Mouse (Mus musculus): ENCODE results near the gene Serpina6. TPM values are rescaled to one million over a fixed set of nuclear protein-coding genes. Genes with fewer than 3 reads are reported as not detected.
A peak's percentile ranks its signal among the peaks of the same experiment; 100 is the strongest.

The Serpina6 gene
- polyA plus RNA-seq, 1 experiment from 2014 or later, result 410 TPM

DNA sequence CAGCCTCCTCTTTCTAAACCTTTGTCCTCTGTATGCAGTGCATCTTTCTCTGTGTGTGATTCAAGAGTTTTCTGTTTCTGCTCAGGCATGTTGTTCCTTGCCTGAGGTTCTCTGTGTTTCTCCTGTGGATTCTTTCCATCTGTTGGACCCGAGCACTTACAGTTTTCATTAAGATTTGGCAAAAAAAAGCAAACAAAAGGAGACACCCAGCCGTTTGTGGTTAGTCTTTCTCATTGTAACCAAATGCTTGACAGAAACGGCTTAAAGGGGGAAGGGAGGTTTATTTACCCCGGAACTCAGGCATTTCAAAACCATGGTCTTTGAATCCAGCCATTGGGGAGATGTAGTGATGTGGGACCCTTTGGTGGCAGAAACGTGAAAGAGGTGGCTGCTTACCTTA is 12.4 kb downstream of the Serpina6 start:
- no peak overlapping the region for H3K4me3 ChIP-seq (replicated peaks; ENCODE audit: low read depth, low read length)
- no peaks in the 10 kb centered on the region for H3K9me3 ChIP-seq (replicated peaks; ENCODE audit: low read length)
- no peaks in the 10 kb centered on the region for H3K27me3 ChIP-seq (ENCODE audit: insufficient read depth, low read length)
- 23% methylated on average over 5 of the region's 5 CpGs for WGBS
- no peak overlapping the region for H3K9ac ChIP-seq (ENCODE audit: low read depth, low read length)
- no peaks in the 10 kb centered on the region for H3K4me1 ChIP-seq (replicated peaks; ENCODE audit: insufficient read depth, low read length)
- H3K36me3 ChIP-seq (ENCODE audit: insufficient read depth, low read length), result no peaks in the 10 kb centered on the region
- no peak overlapping the region for H3K4me2 ChIP-seq (ENCODE audit: low read length)
- no peak for DNase-seq (ENCODE audit: low spot score)
- ATAC-seq (replicated peaks; ENCODE audit: low FRiP score, low read depth), result no peak
- no peak for TF ChIP-seq CTCF (IDR thresholded peaks at IDR 0.05; ENCODE audit: low read depth)
- no peak overlapping the region for H3K27ac ChIP-seq

DNA sequence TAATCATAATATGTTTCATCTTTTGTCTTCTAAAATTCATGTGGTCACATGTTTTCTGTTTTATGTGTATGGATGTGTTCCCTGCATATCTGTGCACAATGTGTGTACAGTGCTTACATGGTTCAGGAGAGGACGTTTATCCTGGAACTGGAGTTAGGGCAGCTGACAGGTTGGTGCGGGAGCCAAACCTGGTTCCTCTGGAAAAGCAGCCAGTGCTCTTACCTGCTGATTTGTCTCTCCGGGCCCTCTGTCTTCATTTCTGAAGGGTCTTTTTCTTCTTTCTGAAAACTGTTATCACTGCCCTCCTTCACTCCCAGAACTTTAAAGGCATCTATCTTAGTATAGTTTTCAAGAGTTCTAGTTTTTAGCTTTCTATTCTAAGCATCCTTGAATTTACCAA is 13.2 kb downstream of the Serpina6 start:
- H3K4me3 ChIP-seq (replicated peaks; ENCODE audit: low read depth, low read length), result no peak overlapping the region
- no peak overlapping the region for H3K9ac ChIP-seq (ENCODE audit: low read depth, low read length)
- no peak overlapping the region for H3K27ac ChIP-seq
- no peaks in the 10 kb centered on the region for H3K9me3 ChIP-seq (replicated peaks; ENCODE audit: low read length)
- WGBS, result 83% methylated on average over 3 of the region's 3 CpGs
- no peak for DNase-seq (ENCODE audit: low spot score)
- no peaks in the 10 kb centered on the region for H3K4me1 ChIP-seq (replicated peaks; ENCODE audit: insufficient read depth, low read length)
- ATAC-seq (replicated peaks; ENCODE audit: low FRiP score, low read depth), result no peak
- no peaks in the 10 kb centered on the region for H3K36me3 ChIP-seq (ENCODE audit: insufficient read depth, low read length)
- H3K27me3 ChIP-seq (ENCODE audit: insufficient read depth, low read length), result no peaks in the 10 kb centered on the region
- H3K4me2 ChIP-seq (ENCODE audit: low read length), result no peak overlapping the region
- no peak for TF ChIP-seq CTCF (IDR thresholded peaks at IDR 0.05; ENCODE audit: low read depth)

DNA sequence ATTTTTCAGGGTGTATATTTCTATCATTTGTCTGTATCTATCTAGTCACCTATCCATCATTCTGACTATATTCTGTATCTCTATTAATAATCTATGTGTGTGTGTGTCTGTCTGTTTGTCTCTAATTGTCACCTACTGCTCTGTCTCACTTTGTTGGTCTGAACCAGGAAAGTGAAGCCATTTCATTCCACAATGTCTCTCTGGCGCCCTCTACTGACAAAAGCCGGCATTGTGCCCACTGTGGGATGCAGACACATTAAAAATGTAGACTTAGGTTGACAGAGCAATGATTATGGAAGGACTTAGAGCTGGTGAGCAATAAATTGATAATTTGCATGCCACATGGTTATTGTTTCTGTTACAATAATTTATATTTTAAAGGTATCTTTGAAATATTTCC is 13.7 kb downstream of the Serpina6 start:
- H3K27me3 ChIP-seq (ENCODE audit: insufficient read depth, low read length), result no peaks in the 10 kb centered on the region
- no peak overlapping the region for H3K4me3 ChIP-seq (replicated peaks; ENCODE audit: low read depth, low read length)
- no peak overlapping the region for H3K9ac ChIP-seq (ENCODE audit: low read depth, low read length)
- no peaks in the 10 kb centered on the region for H3K36me3 ChIP-seq (ENCODE audit: insufficient read depth, low read length)
- 0% methylated on average over 2 of the region's 2 CpGs for WGBS
- DNase-seq (ENCODE audit: low spot score) (peak; percentile 66), ATAC-seq (replicated peaks; ENCODE audit: low FRiP score, low read depth) (no peak)
- H3K9me3 ChIP-seq (replicated peaks; ENCODE audit: low read length), result no peaks in the 10 kb centered on the region
- no peaks in the 10 kb centered on the region for H3K4me1 ChIP-seq (replicated peaks; ENCODE audit: insufficient read depth, low read length)
- peak; percentile 94 for TF ChIP-seq CTCF (IDR thresholded peaks at IDR 0.05; ENCODE audit: low read depth)
- H3K27ac ChIP-seq, result no peak overlapping the region
- no peak overlapping the region for H3K4me2 ChIP-seq (ENCODE audit: low read length)

DNA sequence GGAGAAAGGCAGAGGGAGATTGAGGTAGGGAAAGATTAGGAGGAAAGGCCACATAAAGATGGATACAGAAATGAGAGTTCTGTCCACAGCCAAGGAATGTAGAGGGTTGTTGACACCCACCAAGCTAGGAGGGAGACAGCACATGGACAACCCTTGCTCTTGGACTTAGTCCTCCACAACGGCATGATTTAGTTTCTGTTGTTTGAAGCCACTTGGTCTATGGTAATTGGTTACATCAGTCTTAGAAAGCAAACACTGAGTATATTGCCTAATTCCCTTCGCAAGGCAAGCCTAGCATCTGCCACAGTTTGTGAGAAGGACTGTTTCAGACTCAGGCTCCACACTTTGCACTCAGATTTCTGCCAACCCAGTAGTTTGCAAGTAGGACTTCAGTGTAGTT is 21.2 kb downstream of the Serpina6 start:
- Histone ChIP-seq H3K9ac (ENCODE audit: low read depth, low read length) (no peak overlapping the region), H3K4me1 (replicated peaks; ENCODE audit: insufficient read depth, low read length) (no peaks in the 10 kb centered on the region), H3K36me3 (ENCODE audit: insufficient read depth, low read length) (no peaks in the 10 kb centered on the region), H3K27ac (no peak overlapping the region), H3K4me3 (replicated peaks; ENCODE audit: low read depth, low read length) (no peak overlapping the region), H3K9me3 (replicated peaks; ENCODE audit: low read length) (no peaks in the 10 kb centered on the region), H3K4me2 (ENCODE audit: low read length) (no peak overlapping the region), H3K27me3 (ENCODE audit: insufficient read depth, low read length) (no peaks in the 10 kb centered on the region)
- no peak for ATAC-seq (replicated peaks; ENCODE audit: low FRiP score, low read depth)
- 76% methylated on average over 2 of the region's 2 CpGs for WGBS
- DNase-seq (ENCODE audit: low spot score), result no peak
- TF ChIP-seq CTCF (IDR thresholded peaks at IDR 0.05; ENCODE audit: low read depth), result no peak

DNA sequence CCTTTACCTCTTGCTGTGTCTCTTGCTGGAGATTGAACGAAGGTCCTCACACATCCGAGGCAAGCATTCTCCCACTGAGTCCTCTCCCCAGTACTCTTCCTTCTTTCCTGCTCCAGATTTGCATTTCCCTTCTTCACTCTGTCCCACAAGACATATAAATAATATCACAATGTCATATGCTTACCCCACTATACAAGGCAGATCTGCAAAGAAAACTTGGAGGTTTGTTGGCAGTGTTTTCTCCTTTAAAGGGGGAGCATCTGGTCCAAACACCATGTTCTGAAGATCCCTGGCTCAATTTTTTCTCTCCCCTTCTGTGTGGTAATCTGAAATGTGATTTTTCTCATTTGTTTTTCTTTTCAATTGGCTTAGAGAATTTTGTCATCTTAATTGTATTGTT is 22.6 kb downstream of the Serpina6 start:
- no peak overlapping the region for H3K9ac ChIP-seq (ENCODE audit: low read depth, low read length)

DNA sequence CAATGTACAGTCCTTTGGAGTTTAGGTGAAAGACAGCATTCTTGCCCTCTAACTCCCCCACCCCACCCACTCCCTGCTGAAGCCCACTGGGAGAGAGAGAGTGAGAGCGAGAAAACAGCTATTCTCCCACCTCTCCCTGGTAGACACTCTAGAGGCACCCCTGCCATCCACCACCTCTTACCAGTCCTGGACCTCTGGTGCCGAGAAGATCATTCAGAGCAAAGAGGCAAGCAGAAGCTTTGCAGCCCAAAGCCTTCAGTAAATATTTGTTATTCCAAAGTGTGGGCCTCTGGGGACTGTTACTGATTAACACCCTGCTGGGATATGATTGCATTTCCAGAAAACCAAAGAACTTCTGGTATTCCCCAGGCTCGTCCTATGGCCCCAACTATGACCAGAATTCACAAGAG is 25.8 kb downstream of the Serpina6 start, which contains the start of gene Serpina10:
Serpina10 (minus strand) TSS at position 242 of the 410 bp plus-strand sequence.
- Histone ChIP-seq H3K9ac (ENCODE audit: low read depth, low read length) (no peak within 1 kb of the TSS), H3K27ac (no peak within 1 kb of the TSS), H3K4me3 (replicated peaks; ENCODE audit: low read depth, low read length) (no peak within 1 kb of the TSS), H3K9me3 (replicated peaks; ENCODE audit: low read length) (no peaks in the 10 kb centered on the region), H3K36me3 (ENCODE audit: insufficient read depth, low read length) (no peaks in the 10 kb centered on the region), H3K27me3 (ENCODE audit: insufficient read depth, low read length) (no peaks in the 10 kb centered on the region), H3K4me1 (replicated peaks; ENCODE audit: insufficient read depth, low read length) (no peaks in the 10 kb centered on the region), H3K4me2 (ENCODE audit: low read length) (no peak within 1 kb of the TSS)
- 61% methylated on average over 3 of the region's 3 CpGs for WGBS
- DNase-seq (ENCODE audit: low spot score) (no peak), ATAC-seq (replicated peaks; ENCODE audit: low FRiP score, low read depth) (no peak)
- TF ChIP-seq CTCF (IDR thresholded peaks at IDR 0.05; ENCODE audit: low read depth), result no peak

More for the DNA sequence above, 22.6 kb downstream of the Serpina6 start:
- no peaks in the 10 kb centered on the region for H3K4me1 ChIP-seq (replicated peaks; ENCODE audit: insufficient read depth, low read length)
- H3K4me2 ChIP-seq (ENCODE audit: low read length), result no peak overlapping the region
- no peaks in the 10 kb centered on the region for H3K9me3 ChIP-seq (replicated peaks; ENCODE audit: low read length)
- 82% methylated on average over 2 of the region's 2 CpGs for WGBS
- no peak for ATAC-seq (replicated peaks; ENCODE audit: low FRiP score, low read depth)
- no peak for DNase-seq (ENCODE audit: low spot score)
- no peak for TF ChIP-seq CTCF (IDR thresholded peaks at IDR 0.05; ENCODE audit: low read depth)
- H3K36me3 ChIP-seq (ENCODE audit: insufficient read depth, low read length), result no peaks in the 10 kb centered on the region
- no peak overlapping the region for H3K27ac ChIP-seq
- H3K4me3 ChIP-seq (replicated peaks; ENCODE audit: low read depth, low read length), result no peak overlapping the region
- H3K27me3 ChIP-seq (ENCODE audit: insufficient read depth, low read length), result no peaks in the 10 kb centered on the region

DNA sequence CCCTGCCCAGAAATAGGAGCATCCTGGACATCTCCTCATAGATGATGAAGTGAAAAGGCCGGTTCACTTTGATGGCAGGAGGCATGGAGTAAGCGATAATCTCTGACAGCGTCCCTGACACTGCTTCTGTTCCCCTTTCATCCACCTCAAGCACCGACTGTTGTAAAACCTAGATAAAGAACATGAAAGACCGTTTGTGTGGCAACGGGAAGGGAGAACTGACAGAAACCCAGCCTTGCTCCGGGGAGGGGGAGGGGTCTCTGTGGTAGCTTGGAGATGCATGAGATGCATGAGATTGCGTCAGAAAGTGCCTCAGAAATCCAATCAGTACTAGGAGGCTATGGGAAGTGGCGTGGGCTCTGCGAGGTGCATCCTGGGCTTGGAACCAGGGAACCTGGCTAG is 40.2 kb downstream of the Serpina6 start:
- Histone ChIP-seq H3K9me3 (replicated peaks; ENCODE audit: low read length) (no peaks in the 10 kb centered on the region), H3K4me3 (replicated peaks; ENCODE audit: low read depth, low read length) (no peak overlapping the region), H3K4me2 (ENCODE audit: low read length) (no peak overlapping the region), H3K36me3 (ENCODE audit: insufficient read depth, low read length) (no peaks in the 10 kb centered on the region), H3K9ac (ENCODE audit: low read depth, low read length) (no peak overlapping the region), H3K27ac (no peak overlapping the region), H3K4me1 (replicated peaks; ENCODE audit: insufficient read depth, low read length) (no peaks in the 10 kb centered on the region), H3K27me3 (ENCODE audit: insufficient read depth, low read length) (no peaks in the 10 kb centered on the region)
- DNase-seq (ENCODE audit: low spot score), result no peak
- 83% methylated on average over 10 of the region's 10 CpGs for WGBS
- no peak for ATAC-seq (replicated peaks; ENCODE audit: low FRiP score, low read depth)
- no peak for TF ChIP-seq CTCF (IDR thresholded peaks at IDR 0.05; ENCODE audit: low read depth)
